Mouse (Mus musculus): ENCODE results near the gene Ccng2. TPM values are rescaled to one million over a fixed set of nuclear protein-coding genes. Genes with fewer than 3 reads are reported as not detected.

The Ccng2 gene
- total RNA-seq, 4 experiments from 2014 or later = 38.9 to 50.8 (median 45.3) TPM

Other genes starting within 250 kb of the Ccng2 start
- 1 to 10 TPM; 3.0 to 4.3 (median 3.7) TPM for gene Sowahb, start 222.2 kb upstream of the Ccng2 start, total RNA-seq (2022)
- gene Sept11, start 173.8 kb upstream of the Ccng2 start, total RNA-seq (2022) = 100 to 1,000 TPM; 105 to 119 (median 113) TPM
- gene Ccni, start 60.8 kb upstream of the Ccng2 start, total RNA-seq (2022) = 100 to 1,000 TPM; 245 to 256 (median 250) TPM
- gene 2010109A12Rik, start 60.7 kb upstream of the Ccng2 start, total RNA-seq (2022) = 1 to 10 TPM; 1.1 to 1.3 (median 1.1) TPM

Measured in layer of hippocampus, adult 8-10 months (tissue).